Mouse (Mus musculus) hindbrain, embryonic 14.5 days (tissue): ENCODE results near the gene Tmtc1. TPM values are rescaled to one million over a fixed set of nuclear protein-coding genes. Genes with fewer than 3 reads are reported as not detected.

ENCODE experiments used
- ATAC-seq: fragments of 200-750 bp; cut with Nextera tagmentation; 2 replicates; pipeline ENCODE4 v1.8.0; 2017; ENCODE audit warnings: moderate number of reproducible peaks, mild to moderate bottlenecking, moderate TSS enrichment, moderate library complexity; ENCODE audit not compliant: low FRiP score
- DNase-seq: peaks from one replicate; pipeline ENCODE4 v3.0.0-alpha.2; 2015; ENCODE audit warnings: low spot score
- H3K27ac ChIP-seq: fragments of 300-500 bp; sonication (generic); 2 replicates; pipeline ENCODE4 v1.5.1; 2014; ENCODE audit warnings: mild to moderate bottlenecking, moderate library complexity
- H3K27me3 ChIP-seq: fragments of 300-500 bp; sonication (generic); 2 replicates; pipeline ENCODE4 v1.6.1; 2014; ENCODE audit warnings: mild to moderate bottlenecking, low read length, mixed read lengths; ENCODE audit not compliant: control insufficient read depth, insufficient read depth
- H3K36me3 ChIP-seq: fragments of 300-500 bp; sonication (generic); replicated peaks from 2 replicates; pipeline ENCODE4 v1.6.1; 2014; ENCODE audit not compliant: control insufficient read depth, insufficient read depth
- H3K4me1 ChIP-seq: fragments of 300-500 bp; sonication (generic); replicated peaks from 2 replicates; pipeline ENCODE4 v1.6.1; 2014; ENCODE audit warnings: antibody characterized with exemption, low read length, mixed read lengths; ENCODE audit not compliant: control insufficient read depth, insufficient read depth
- H3K4me2 ChIP-seq: fragments of 300-500 bp; sonication (generic); replicated peaks from 2 replicates; pipeline ENCODE4 v1.6.1; 2014; ENCODE audit warnings: mild to moderate bottlenecking, moderate library complexity
- H3K4me3 ChIP-seq: fragments of 300-500 bp; sonication (generic); replicated peaks from 2 replicates; pipeline ENCODE4 v1.5.1; 2014; ENCODE audit warnings: mild to moderate bottlenecking, low read length
- H3K9ac ChIP-seq: fragments of 300-500 bp; sonication (generic); 2 replicates; pipeline ENCODE4 v1.6.1; 2014
- H3K9me3 ChIP-seq: fragments of 300-500 bp; sonication (generic); 2 replicates; pipeline ENCODE4 v1.6.1; 2016; ENCODE audit warnings: low read length; ENCODE audit not compliant: control insufficient read depth
- WGBS: fragments of 180-500 bp; shearing (Covaris S2); extraction: QIAGEN DNeasy Blood & Tissue Kit; methylation state at CpG from one replicate; pipeline ENCODE4 v1.1.7; 2014; 5-methylcytosine and 5-hydroxymethylcytosine counted together
- polyA plus RNA-seq: library from polyadenylated mRNA; unstranded; fragments of >200 nt; fragmentation: Nextera tagmentation; extraction: Ambion mirVana; gene quantifications from 2 replicates; pipeline ENCODE4 v1.2.1, GENCODE M21; 2014

Gene Tmtc1
- polyA plus RNA-seq, 1 experiment from 2014 or later, result 5.3 TPM

DNA sequence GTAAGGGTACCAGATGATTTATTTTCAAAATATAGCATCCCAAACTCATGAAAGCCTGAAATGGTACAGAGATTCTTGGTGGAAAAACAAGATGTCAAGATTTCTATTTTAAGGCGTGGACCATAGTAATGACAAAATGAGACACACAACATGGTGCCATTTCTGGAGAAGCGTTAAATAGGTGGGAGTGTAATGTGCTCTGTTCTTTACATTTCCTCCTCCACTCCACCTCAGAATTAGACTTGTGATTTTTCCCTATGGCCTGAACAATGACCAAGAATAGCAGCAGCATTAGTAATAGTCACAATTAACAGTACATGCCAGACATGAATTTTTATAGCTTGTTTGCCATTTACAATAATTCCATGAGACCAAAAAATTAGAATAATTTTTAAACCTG lies 102.0 kb downstream of the Tmtc1 start:
- H3K27ac ChIP-seq, result no peak overlapping the region
- ATAC-seq (no peak), DNase-seq (no peak)
- H3K27me3 ChIP-seq, result no peaks in the 10 kb centered on the region
- no peaks in the 10 kb centered on the region for H3K4me1 ChIP-seq
- no peak overlapping the region for H3K9ac ChIP-seq
- H3K9me3 ChIP-seq, result no peaks in the 10 kb centered on the region
- H3K4me2 ChIP-seq, result no peak overlapping the region
- H3K36me3 ChIP-seq, result no peaks in the 10 kb centered on the region
- 96% methylated on average over 2 of the region's 2 CpGs for WGBS
- no peak overlapping the region for H3K4me3 ChIP-seq

DNA sequence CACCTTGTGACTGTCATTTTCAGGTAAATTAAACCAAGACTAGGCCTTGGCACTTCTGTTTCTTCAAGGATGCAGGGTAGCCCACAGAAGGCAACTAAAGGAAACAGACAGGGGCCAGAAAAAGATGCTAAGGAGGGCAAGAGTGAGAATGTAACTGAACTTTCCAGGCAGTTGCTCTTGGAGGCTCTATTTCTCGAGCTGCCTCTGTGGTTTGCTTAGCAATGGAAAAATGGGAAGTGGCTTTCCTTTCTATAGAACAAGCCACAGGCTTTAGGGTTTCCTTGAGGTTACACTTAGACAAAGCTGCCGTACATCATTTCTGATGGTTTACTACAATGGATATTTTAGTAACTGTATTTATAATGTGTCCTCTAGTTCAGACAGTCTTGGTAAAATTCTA lies 102.4 kb downstream of the Tmtc1 start:
- 83% methylated on average over 2 of the region's 2 CpGs for WGBS
- ATAC-seq (no peak), DNase-seq (no peak)
- Histone ChIP-seq H3K4me2 (no peak overlapping the region), H3K27me3 (no peaks in the 10 kb centered on the region), H3K4me1 (no peaks in the 10 kb centered on the region), H3K4me3 (no peak overlapping the region), H3K9ac (no peak overlapping the region), H3K36me3 (no peaks in the 10 kb centered on the region), H3K9me3 (no peaks in the 10 kb centered on the region), H3K27ac (no peak overlapping the region)

DNA sequence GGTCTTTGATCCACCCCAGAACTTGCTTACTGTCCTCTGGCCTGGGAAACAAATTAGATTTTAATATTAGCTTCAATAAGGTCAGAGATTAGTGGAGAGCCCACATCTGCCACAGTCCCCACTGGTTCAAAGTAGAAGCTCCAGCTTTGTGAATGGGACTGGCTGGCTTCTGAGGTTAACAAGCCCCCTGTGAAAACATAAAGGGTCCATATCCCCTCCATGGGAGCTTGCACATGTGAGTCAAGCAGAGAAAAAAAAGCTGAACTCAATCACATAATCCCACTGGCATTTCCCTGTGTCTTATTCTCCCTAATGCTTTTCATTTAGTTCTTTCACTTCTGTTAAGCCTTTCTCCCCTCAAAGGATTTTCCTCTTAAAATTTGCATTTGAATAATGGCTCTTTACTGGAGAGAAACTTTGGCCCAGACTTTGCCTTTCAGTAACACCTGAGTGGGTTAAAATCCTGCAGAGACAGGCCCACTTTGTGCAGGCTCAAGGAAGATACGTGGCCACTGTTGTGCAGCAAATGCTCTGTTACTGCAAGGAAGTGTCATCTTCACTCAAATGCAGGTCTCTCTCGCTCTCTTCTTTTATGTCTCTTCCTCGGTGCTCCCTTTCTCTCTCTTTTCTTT lies 105.7 kb downstream of the Tmtc1 start:
- no peak for DNase-seq
- no peak overlapping the region for H3K9ac ChIP-seq

DNA sequence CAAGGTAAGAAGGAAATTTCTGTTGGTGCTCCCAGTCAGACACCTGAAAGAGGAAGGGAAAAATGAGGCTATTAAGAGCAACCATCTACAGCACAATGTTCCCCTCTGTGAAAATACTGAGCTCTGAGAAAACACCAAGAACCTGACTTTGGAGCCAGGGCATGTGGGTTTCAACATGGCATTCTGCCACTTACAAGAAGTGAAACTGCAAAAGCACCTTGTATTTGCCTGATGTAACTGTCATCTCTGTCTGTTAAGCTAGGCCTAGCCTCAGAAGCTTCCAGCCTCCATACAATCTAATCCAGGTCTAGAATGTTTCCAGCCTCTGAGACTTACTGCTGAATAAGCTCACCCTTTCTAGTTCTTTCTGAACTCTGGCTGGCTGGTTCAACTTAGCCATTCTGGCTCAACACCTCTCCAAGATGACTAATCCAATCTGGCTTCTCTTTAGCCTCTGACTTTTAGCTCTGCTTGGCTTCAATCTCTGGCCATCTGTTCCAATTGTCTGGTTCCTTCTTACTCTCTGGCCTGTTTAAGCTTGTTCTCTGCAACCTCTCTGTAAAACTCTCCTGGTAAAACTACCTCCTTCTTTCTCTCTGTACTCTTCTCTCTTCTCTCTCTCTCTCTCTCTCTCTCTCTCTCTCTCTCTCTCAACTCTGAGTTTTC lies 107.8 kb downstream of the Tmtc1 start:
- Histone ChIP-seq H3K9me3 (no peaks in the 10 kb centered on the region), H3K27me3 (no peaks in the 10 kb centered on the region), H3K4me3 (no peak overlapping the region), H3K9ac (no peak overlapping the region), H3K36me3 (no peaks in the 10 kb centered on the region; the same call in 1 of the 2 replicates), H3K27ac (no peak overlapping the region), H3K4me2 (no peak overlapping the region), H3K4me1 (no peaks in the 10 kb centered on the region)
- no peak for ATAC-seq
- no peak for DNase-seq

More for the DNA sequence above, 105.7 kb downstream of the Tmtc1 start:
- no peak overlapping the region for H3K4me3 ChIP-seq
- ATAC-seq, result no peak
- no peaks in the 10 kb centered on the region for H3K4me1 ChIP-seq
- H3K27ac ChIP-seq, result no peak overlapping the region
- H3K4me2 ChIP-seq, result no peak overlapping the region
- no peaks in the 10 kb centered on the region; the same call in 1 of the 2 replicates for H3K36me3 ChIP-seq
- H3K9me3 ChIP-seq, result no peaks in the 10 kb centered on the region
- no peaks in the 10 kb centered on the region for H3K27me3 ChIP-seq
- WGBS, result 51% methylated on average over 3 of the region's 3 CpGs

DNA sequence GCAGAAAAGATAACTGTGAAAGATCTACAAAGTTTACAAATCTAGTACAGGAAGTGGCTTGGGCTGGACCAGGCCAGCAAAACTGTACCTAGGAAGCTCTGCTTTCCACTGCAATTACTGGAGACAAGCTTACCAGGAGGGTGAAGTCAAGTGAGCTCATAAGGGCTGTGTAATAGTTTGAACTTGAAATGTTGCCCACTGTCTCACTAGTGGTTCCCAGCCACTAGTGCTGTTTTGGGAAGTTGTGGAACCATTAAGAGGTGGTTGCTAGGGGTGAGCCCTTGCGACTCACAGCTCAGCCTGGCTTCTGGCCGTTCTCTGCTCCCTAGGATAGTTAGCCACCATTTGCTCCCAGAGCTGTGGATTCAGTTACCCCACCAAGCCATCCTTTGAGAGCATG lies 112.3 kb downstream of the Tmtc1 start:
- H3K27ac ChIP-seq, result no peak overlapping the region
- no peak overlapping the region for H3K4me2 ChIP-seq
- no peak overlapping the region for H3K9ac ChIP-seq
- no peak overlapping the region for H3K4me3 ChIP-seq
- H3K27me3 ChIP-seq, result no peaks in the 10 kb centered on the region
- no peaks in the 10 kb centered on the region; the same call in 1 of the 2 replicates for H3K36me3 ChIP-seq
- DNase-seq (no peak), ATAC-seq (no peak)
- WGBS, result 84% methylated on average over 2 of the region's 2 CpGs
- no peaks in the 10 kb centered on the region for H3K4me1 ChIP-seq
- no peaks in the 10 kb centered on the region for H3K9me3 ChIP-seq

DNA sequence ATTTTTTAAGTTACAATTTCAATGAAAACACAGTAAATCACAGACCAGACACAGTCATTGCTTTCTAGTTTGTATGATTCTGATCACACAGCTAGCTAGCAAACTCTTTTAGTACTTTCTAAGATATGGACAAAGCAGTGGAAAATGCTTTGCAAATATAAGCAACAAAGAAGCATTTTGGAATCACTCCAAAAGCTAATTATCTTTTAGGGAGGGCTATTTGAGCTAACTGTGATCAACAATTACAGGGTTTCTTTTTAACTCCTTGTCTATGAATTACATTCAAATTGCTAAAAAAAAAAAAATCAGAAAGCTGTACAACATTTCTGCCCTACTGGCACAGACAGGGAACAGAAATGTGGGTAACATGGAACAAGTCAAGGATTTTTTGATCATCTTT lies 114.2 kb downstream of the Tmtc1 start:
- H3K27me3 ChIP-seq, result no peaks in the 10 kb centered on the region

DNA sequence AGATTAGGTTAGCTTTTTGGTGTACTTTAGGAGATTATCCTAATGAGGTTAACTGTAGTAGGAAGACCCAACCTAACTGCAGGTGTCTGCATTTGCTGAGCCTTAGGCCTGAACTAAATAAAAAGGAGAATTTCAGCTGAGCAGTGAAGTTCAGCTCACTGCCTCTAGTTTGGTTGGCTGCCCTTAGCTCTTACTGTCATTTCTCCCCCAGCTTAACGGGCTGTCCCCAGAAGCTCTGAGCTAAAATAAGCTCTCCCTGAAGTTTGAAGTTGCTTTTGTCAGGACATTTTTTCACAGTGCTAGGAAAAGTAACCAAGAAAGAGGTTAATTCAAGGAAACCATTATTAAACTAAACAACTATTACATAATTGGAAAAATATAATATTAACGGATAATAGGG lies 115.3 kb downstream of the Tmtc1 start:
- Histone ChIP-seq H3K4me2 (no peak overlapping the region), H3K27ac (no peak overlapping the region), H3K36me3 (no peaks in the 10 kb centered on the region; the same call in 1 of the 2 replicates), H3K4me1 (no peaks in the 10 kb centered on the region), H3K9me3 (no peaks in the 10 kb centered on the region), H3K27me3 (no peaks in the 10 kb centered on the region), H3K4me3 (no peak overlapping the region), H3K9ac (no peak overlapping the region)
- 87% methylated on average over 2 of the region's 2 CpGs for WGBS
- DNase-seq (no peak), ATAC-seq (no peak)

More for the DNA sequence above, 114.2 kb downstream of the Tmtc1 start:
- H3K9ac ChIP-seq, result no peak overlapping the region
- H3K4me1 ChIP-seq, result no peaks in the 10 kb centered on the region
- no peaks in the 10 kb centered on the region; the same call in 1 of the 2 replicates for H3K36me3 ChIP-seq
- no peaks in the 10 kb centered on the region for H3K9me3 ChIP-seq
- H3K27ac ChIP-seq, result no peak overlapping the region
- no peak overlapping the region for H3K4me2 ChIP-seq
- ATAC-seq (no peak), DNase-seq (no peak)
- no peak overlapping the region for H3K4me3 ChIP-seq

DNA sequence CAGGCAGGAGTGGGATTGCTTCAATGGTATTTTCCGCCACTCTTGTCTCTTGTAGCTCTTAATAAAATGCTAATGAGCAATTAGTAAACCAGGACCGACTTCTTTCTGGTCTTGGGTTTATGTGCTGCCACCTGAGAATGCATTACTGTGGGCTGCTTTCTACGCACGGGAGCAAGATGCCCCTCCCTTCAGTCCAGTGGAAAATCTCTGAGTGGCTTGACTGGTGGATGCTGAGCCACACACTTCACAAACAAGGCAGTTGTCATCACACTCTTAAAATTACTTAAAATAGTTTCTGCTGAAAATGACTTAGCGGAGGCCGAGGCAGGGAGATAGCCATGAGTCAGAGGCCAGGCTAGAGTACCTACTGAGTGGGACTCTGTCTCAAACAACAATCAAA lies 116.1 kb downstream of the Tmtc1 start:
- no peak overlapping the region for H3K9ac ChIP-seq
- 75% methylated on average over 6 of the region's 6 CpGs for WGBS
- no peaks in the 10 kb centered on the region for H3K36me3 ChIP-seq
- no peak overlapping the region for H3K4me3 ChIP-seq
- no peaks in the 10 kb centered on the region for H3K27me3 ChIP-seq
- H3K4me2 ChIP-seq, result no peak overlapping the region
- H3K9me3 ChIP-seq, result no peaks in the 10 kb centered on the region
- no peak overlapping the region for H3K27ac ChIP-seq
- DNase-seq (no peak), ATAC-seq (no peak)
- H3K4me1 ChIP-seq, result no peaks in the 10 kb centered on the region

DNA sequence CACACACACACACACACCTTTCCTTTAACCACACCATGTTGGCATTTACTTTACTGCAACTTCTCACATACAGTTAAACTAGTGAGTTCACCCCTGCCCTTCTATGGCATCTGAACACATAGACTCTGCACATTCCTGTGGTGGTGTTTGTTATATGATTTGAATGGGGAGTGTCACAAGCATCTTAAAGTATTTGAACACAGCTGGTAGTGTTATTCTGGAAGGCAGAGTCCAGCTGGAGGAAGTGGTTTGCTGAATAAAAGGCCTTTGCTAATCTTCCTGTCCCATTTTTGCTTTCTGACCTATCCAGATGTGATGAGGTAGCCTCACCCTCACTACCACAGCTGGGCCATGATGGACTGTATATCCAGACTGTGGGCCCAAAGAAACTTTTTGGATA lies 125.5 kb downstream of the Tmtc1 start:
- DNase-seq (no peak), ATAC-seq (no peak)
- no peak overlapping the region for H3K27ac ChIP-seq

More for the DNA sequence above, 125.5 kb downstream of the Tmtc1 start:
- H3K9ac ChIP-seq, result no peak overlapping the region
- no peaks in the 10 kb centered on the region for H3K36me3 ChIP-seq
- H3K4me1 ChIP-seq, result no peaks in the 10 kb centered on the region
- no peak overlapping the region for H3K4me3 ChIP-seq
- no peaks in the 10 kb centered on the region for H3K27me3 ChIP-seq
- H3K4me2 ChIP-seq, result no peak overlapping the region
- H3K9me3 ChIP-seq, result no peaks in the 10 kb centered on the region
